Mouse (Mus musculus): Measurements from ENCODE around the gene Sp2. TPM values are rescaled to one million over a fixed set of nuclear protein-coding genes. Genes with fewer than 3 reads are reported as not detected.

The Sp2 gene
- polyA plus RNA-seq, 1 experiment from 2014 or later, result 16.8 TPM

GRCm38 (mm10) chr11:96997380-96997956 lies 14.7 kb upstream of the Sp2 start:
- no peak for ATAC-seq
- no peaks in the 10 kb centered on the region for H3K27me3 ChIP-seq (ENCODE audit: control insufficient read depth, insufficient read depth, low read depth, low read length)

DNA sequence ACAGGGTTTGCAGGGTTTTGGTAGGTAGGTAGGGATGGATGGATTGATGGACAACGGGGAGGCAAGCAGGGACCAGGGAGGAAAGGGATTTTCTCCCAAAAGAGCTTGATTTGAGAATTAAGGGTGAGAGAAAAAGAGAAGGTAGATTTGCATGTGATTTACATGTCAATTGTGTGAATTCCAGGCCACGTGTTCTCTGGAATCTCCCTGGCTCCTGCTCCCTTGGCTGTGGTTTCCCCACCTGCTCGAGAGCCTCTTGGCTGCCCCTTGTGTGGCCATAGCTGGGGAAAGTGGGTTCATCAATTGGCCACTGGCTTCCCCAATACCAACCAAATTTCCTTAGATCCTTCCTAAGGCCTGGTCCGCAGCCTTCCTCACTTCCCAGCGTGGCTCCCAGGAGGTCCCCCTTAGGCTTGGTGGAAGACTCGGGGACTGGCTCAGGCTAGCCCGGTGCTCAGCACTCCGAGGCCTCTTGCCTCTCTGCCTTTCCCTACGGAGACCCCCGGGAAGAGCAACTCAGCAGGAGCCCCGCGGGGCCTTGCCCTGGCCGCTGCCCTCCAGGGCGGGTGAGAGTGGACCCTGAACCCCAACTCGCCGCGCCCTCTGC lies 14.1 kb upstream of the Sp2 start:
- peaks cover 11% of the 10 kb centered on the region; the same call in 1 of the 2 replicates for H3K4me1 ChIP-seq (ENCODE audit: control insufficient read depth, insufficient read depth, low read length)
- ATAC-seq, result no peak
- no peak overlapping the region for H3K27ac ChIP-seq (ENCODE audit: low read length)
- no peaks in the 10 kb centered on the region for H3K9me3 ChIP-seq (replicated peaks; ENCODE audit: control insufficient read depth, low read length, poor library complexity, severe bottlenecking)
- peak overlapping the region; percentile 31 for H3K4me3 ChIP-seq (ENCODE audit: low read depth, low read length)
- H3K9ac ChIP-seq (ENCODE audit: low read depth, low read length), result peak overlapping the region; percentile 69
- no peaks in the 10 kb centered on the region for H3K27me3 ChIP-seq (ENCODE audit: control insufficient read depth, insufficient read depth, low read depth, low read length)
- H3K36me3 ChIP-seq (ENCODE audit: control insufficient read depth, insufficient read depth, low read length), result no peaks in the 10 kb centered on the region
- H3K4me2 ChIP-seq (ENCODE audit: low read length), result peak overlapping the region; percentile 60
- WGBS, result 6% methylated on average over 17 of the region's 17 CpGs

More at GRCm38 (mm10) chr11:96997380-96997956, 14.7 kb upstream of the Sp2 start:
- Histone ChIP-seq H3K4me1 (ENCODE audit: control insufficient read depth, insufficient read depth, low read length) (peaks cover 11% of the 10 kb centered on the region; the same call in 1 of the 2 replicates), H3K4me2 (ENCODE audit: low read length) (peak overlapping the region; percentile 60), H3K36me3 (ENCODE audit: control insufficient read depth, insufficient read depth, low read length) (no peaks in the 10 kb centered on the region), H3K27ac (ENCODE audit: low read length) (no peak overlapping the region), H3K9me3 (replicated peaks; ENCODE audit: control insufficient read depth, low read length, poor library complexity, severe bottlenecking) (no peaks in the 10 kb centered on the region), H3K9ac (ENCODE audit: low read depth, low read length) (peak overlapping the region; percentile 69), H3K4me3 (ENCODE audit: low read depth, low read length) (peak overlapping the region; percentile 31)
- WGBS, result 4% methylated on average over 28 of the region's 30 CpGs

DNA sequence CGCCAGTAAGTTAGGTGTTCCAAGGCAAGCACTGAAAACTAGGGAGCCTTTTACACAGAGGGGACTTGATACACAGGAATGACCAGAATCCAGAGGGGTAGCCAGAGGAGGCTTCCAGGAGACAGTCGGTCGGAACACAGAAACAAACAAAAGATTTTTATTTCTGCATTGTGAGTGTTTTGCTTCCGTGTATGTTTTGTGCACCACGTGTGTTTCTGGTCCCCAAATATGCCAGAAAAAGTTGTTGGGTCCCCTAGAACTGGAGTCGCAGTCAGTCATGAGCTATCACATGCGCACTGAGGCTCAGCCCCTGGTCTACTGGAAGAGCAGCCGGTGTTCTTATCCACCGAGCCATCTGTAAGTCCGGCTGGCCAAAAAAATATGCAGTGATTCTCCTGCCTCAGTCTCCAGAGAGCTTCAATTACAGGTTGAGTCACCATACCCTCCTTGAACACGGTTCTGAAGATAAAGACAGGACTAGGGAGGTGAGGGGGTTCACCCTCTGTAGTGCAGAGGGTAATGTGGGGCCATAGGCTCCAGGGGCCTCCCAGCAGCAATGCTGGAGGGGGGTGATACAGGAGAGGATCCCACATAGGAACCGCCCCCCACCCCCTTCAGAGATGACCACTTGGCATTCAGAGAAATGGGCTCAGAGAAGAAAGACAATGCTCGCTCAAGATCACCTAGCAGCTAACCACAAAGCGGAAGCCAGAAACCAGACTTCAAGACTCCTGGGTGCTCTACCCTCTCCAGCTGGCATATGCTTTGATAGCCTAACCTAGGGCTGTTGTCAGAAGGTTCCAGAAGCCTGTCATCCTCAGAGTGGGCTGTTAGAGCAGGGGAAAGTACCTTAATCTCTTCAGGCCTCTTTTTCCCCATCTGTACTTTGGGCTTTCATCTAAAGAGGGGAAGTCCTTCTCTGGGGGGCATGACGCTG lies 13.3 kb upstream of the Sp2 start:
- no peaks in the 10 kb centered on the region for H3K9me3 ChIP-seq (replicated peaks; ENCODE audit: control insufficient read depth, low read length, poor library complexity, severe bottlenecking)
- peaks cover 11% of the 10 kb centered on the region; the same call in 1 of the 2 replicates for H3K4me1 ChIP-seq (ENCODE audit: control insufficient read depth, insufficient read depth, low read length)
- WGBS, result 79% methylated on average over 15 of the region's 15 CpGs
- no peaks in the 10 kb centered on the region for H3K36me3 ChIP-seq (ENCODE audit: control insufficient read depth, insufficient read depth, low read length)
- H3K4me2 ChIP-seq (ENCODE audit: low read length), result no peak overlapping the region
- H3K9ac ChIP-seq (ENCODE audit: low read depth, low read length), result no peak overlapping the region
- H3K27me3 ChIP-seq (ENCODE audit: control insufficient read depth, insufficient read depth, low read depth, low read length), result no peaks in the 10 kb centered on the region
- H3K4me3 ChIP-seq (ENCODE audit: low read depth, low read length), result no peak overlapping the region
- no peak for ATAC-seq
- no peak overlapping the region for H3K27ac ChIP-seq (ENCODE audit: low read length)

DNA sequence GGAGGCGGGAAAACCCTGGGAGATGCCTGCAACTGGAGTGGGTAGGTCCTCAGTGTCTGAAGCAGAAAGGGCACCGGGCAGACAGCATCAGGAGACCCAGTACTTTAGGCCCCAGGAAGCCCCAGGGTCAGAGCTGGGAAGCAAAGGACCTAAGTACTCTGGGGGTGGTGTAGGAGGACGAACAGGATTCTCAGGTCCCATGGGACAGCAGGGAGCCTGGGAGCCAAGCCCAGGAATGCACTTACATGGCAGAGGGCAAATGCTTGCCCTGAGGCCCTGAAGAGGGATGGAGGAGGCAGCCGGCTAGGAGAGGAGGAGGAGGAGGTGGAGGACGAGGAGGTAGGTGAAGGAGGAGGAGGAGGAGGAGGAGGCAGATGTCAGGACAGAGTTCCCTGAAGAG lies 12.3 kb upstream of the Sp2 start:
- no peaks in the 10 kb centered on the region for H3K36me3 ChIP-seq (ENCODE audit: control insufficient read depth, insufficient read depth, low read length)
- H3K4me1 ChIP-seq (ENCODE audit: control insufficient read depth, insufficient read depth, low read length), result peaks cover 11% of the 10 kb centered on the region; the same call in 1 of the 2 replicates
- no peaks in the 10 kb centered on the region for H3K9me3 ChIP-seq (replicated peaks; ENCODE audit: control insufficient read depth, low read length, poor library complexity, severe bottlenecking)
- H3K27ac ChIP-seq (ENCODE audit: low read length), result no peak overlapping the region
- H3K27me3 ChIP-seq (ENCODE audit: control insufficient read depth, insufficient read depth, low read depth, low read length), result no peaks in the 10 kb centered on the region
- no peak for ATAC-seq
- no peak overlapping the region for H3K4me3 ChIP-seq (ENCODE audit: low read depth, low read length)
- 26% methylated on average over 5 of the region's 5 CpGs for WGBS
- no peak overlapping the region for H3K9ac ChIP-seq (ENCODE audit: low read depth, low read length)
- H3K4me2 ChIP-seq (ENCODE audit: low read length), result no peak overlapping the region

- 56% methylated on average over 8 of the region's 8 CpGs for WGBS
- Histone ChIP-seq H3K36me3 (ENCODE audit: control insufficient read depth, insufficient read depth, low read length) (no peaks in the 10 kb centered on the region), H3K27ac (ENCODE audit: low read length) (no peak overlapping the region), H3K9ac (ENCODE audit: low read depth, low read length) (no peak overlapping the region), H3K4me1 (ENCODE audit: control insufficient read depth, insufficient read depth, low read length) (peaks cover 13% of the 10 kb centered on the region), H3K4me3 (ENCODE audit: low read depth, low read length) (no peak overlapping the region), H3K9me3 (replicated peaks; ENCODE audit: control insufficient read depth, low read length, poor library complexity, severe bottlenecking) (no peaks in the 10 kb centered on the region), H3K4me2 (ENCODE audit: low read length) (no peak overlapping the region), H3K27me3 (ENCODE audit: control insufficient read depth, insufficient read depth, low read depth, low read length) (no peaks in the 10 kb centered on the region)
- no peak for ATAC-seq
These were observed 10.1 kb upstream of the Sp2 start for GRCm38 (mm10) chr11:96992722-96993311.

DNA sequence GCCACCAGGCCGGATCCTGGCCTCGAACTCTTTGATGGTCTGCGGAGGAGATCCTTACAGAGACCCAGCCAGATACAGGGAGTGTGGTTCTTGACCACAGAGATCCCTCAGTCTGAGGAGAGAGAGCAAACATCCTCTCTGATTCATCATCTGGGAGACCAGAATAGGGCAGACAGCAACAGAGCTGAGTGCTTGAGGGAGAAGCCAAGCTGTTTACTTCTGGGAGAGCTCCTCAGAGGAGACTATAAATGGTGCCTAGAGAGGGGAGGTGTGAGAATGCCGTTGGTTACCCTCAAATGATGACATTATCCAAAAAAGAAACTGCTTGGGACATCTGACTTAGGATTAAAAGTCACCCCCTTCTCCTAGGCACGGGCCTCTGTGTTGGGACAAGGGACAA lies 8.7 kb upstream of the Sp2 start:
- Histone ChIP-seq H3K4me3 (ENCODE audit: low read depth, low read length) (no peak overlapping the region), H3K27me3 (ENCODE audit: control insufficient read depth, insufficient read depth, low read depth, low read length) (peaks cover 2% of the 10 kb centered on the region), H3K9ac (ENCODE audit: low read depth, low read length) (no peak overlapping the region), H3K36me3 (ENCODE audit: control insufficient read depth, insufficient read depth, low read length) (no peaks in the 10 kb centered on the region), H3K4me2 (ENCODE audit: low read length) (no peak overlapping the region), H3K9me3 (replicated peaks; ENCODE audit: control insufficient read depth, low read length, poor library complexity, severe bottlenecking) (no peaks in the 10 kb centered on the region), H3K27ac (ENCODE audit: low read length) (no peak overlapping the region), H3K4me1 (ENCODE audit: control insufficient read depth, insufficient read depth, low read length) (peaks cover 8% of the 10 kb centered on the region)
- no peak for ATAC-seq
- WGBS, result 79% methylated on average over 5 of the region's 5 CpGs

DNA sequence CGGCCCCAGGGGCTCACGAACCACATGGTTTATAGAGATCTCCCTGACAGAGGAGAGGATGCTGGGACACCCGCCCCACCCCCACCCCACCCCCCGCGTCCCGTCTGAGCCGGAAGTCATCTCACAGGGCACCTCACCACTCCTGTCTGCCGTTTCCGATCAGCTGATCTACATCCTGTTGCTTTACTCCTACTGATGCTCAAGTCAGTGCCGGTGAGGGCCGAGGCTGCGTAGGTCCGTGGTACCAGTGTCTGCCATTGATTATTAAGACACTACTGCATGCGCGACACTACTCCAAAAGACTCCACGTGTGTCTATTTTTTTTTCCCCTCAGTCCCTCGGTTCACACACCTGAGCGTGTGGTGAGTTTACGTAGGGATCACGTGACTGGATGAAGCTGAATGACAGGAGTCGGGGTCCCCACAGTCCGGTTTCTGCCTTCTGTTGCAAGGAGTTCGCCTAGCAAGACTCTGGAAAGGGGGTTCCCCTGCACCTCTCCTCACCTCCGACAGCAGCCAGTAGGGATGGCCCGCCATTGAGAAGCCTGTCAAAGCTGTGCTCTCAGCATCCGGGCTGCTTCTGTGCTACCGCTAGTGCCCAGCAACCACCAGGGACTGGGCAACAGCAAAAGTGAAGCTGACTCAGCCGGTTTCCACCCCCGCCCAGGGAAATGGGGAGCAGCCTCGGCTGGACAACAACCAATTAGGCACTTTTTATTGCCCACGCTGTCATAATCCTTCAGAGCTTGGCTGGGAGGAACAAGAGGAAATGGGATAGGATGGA lies 5.3 kb upstream of the Sp2 start:
- no peaks in the 10 kb centered on the region for H3K9me3 ChIP-seq (replicated peaks; ENCODE audit: control insufficient read depth, low read length, poor library complexity, severe bottlenecking)
- H3K36me3 ChIP-seq (ENCODE audit: control insufficient read depth, insufficient read depth, low read length), result no peaks in the 10 kb centered on the region
- peaks cover 8% of the 10 kb centered on the region for H3K4me1 ChIP-seq (ENCODE audit: control insufficient read depth, insufficient read depth, low read length)
- peak; percentile 74 for ATAC-seq
- 6% methylated on average over 31 of the region's 31 CpGs for WGBS
- peaks cover 6% of the 10 kb centered on the region for H3K27me3 ChIP-seq (ENCODE audit: control insufficient read depth, insufficient read depth, low read depth, low read length)
- peak overlapping the region; percentile 75 for H3K4me2 ChIP-seq (ENCODE audit: low read length)
- H3K4me3 ChIP-seq (ENCODE audit: low read depth, low read length), result peak overlapping the region; percentile 45
- peak overlapping the region; percentile 69 for H3K27ac ChIP-seq (ENCODE audit: low read length)
- peak overlapping the region; percentile 69 for H3K9ac ChIP-seq (ENCODE audit: low read depth, low read length)

- Histone ChIP-seq H3K27me3 (ENCODE audit: control insufficient read depth, insufficient read depth, low read depth, low read length) (peaks cover 6% of the 10 kb centered on the region), H3K9ac (ENCODE audit: low read depth, low read length) (no peak overlapping the region), H3K4me3 (ENCODE audit: low read depth, low read length) (no peak overlapping the region), H3K36me3 (ENCODE audit: control insufficient read depth, insufficient read depth, low read length) (no peaks in the 10 kb centered on the region), H3K27ac (ENCODE audit: low read length) (no peak overlapping the region), H3K9me3 (replicated peaks; ENCODE audit: control insufficient read depth, low read length, poor library complexity, severe bottlenecking) (no peaks in the 10 kb centered on the region), H3K4me1 (ENCODE audit: control insufficient read depth, insufficient read depth, low read length) (peaks cover 8% of the 10 kb centered on the region), H3K4me2 (ENCODE audit: low read length) (no peak overlapping the region)
- ATAC-seq, result no peak
- 48% methylated on average over 3 of the region's 3 CpGs for WGBS
These were observed 3.7 kb upstream of the Sp2 start for GRCm38 (mm10) chr11:96986463-96986862.

All from midbrain, embryonic 16.5 days (tissue).